Mouse (Mus musculus): ENCODE data around the gene Ulk1. TPM values are rescaled to one million over a fixed set of nuclear protein-coding genes. Genes with fewer than 3 reads are reported as not detected.

Ulk1 gene
- 7.8 TPM for polyA plus RNA-seq (2017; shearing (Covaris generic))

GRCm38 (mm10) chr5:110809667-110810325 is at the start of gene Ulk1:
Gene Ulk1 (minus strand): TSS chr5:110810097.

GRCm38 (mm10) chr5:110839678-110840365 is 29.9 kb upstream of the Ulk1 start, which contains the start of the genes Hscb and Chek2:
Gene Hscb (minus strand): TSS chr5:110839777.
Gene Chek2 (plus strand): TSS chr5:110839979.

GRCm38 (mm10) chr5:110779998-110780760 is 29.7 kb downstream of the Ulk1 start, which contains the start of gene Pus1:
Gene Pus1 (minus strand): TSS chr5:110780659.

GRCm38 (mm10) chr5:110770448-110771158 is 39.3 kb downstream of the Ulk1 start, which contains the start of gene Ep400:
Gene Ep400 (minus strand): TSS chr5:110770717.

Other genes starting within 250 kb of the Ulk1 start
- gene Noc4l, start 156.7 kb downstream of the Ulk1 start, polyA plus RNA-seq (2017; shearing (Covaris generic)): 95.9 TPM
- 22.9 TPM for gene Ddx51, start 156.6 kb downstream of the Ulk1 start, polyA plus RNA-seq (2017; shearing (Covaris generic))
- 57.1 TPM for gene Ep400, start 39.4 kb downstream of the Ulk1 start, polyA plus RNA-seq (2017; shearing (Covaris generic))
- gene Pus1, start 29.4 kb downstream of the Ulk1 start, polyA plus RNA-seq (2017; shearing (Covaris generic)): 29.8 TPM
- 24.4 TPM for gene Hscb, start 29.7 kb upstream of the Ulk1 start, polyA plus RNA-seq (2017; shearing (Covaris generic))
- 9.0 TPM for gene Chek2, start 29.9 kb upstream of the Ulk1 start, polyA plus RNA-seq (2017; shearing (Covaris generic))
- gene Ttc28, start 69.7 kb upstream of the Ulk1 start, polyA plus RNA-seq (2017; shearing (Covaris generic)): 7.4 TPM